Mouse (Mus musculus) embryonic facial prominence, embryonic 15.5 days (tissue): ENCODE data around the gene Slc38a8. TPM values are rescaled to one million over a fixed set of nuclear protein-coding genes. Genes with fewer than 3 reads are reported as not detected.

ENCODE experiments used
- ATAC-seq: fragments of 200-750 bp; cut with Nextera tagmentation; 2 replicates; pipeline ENCODE4 v1.8.0; 2017; ENCODE audit warnings: low read depth, moderate TSS enrichment; ENCODE audit not compliant: insufficient number of reproducible peaks, low FRiP score, low TSS enrichment
- H3K27ac ChIP-seq: fragments of 300-500 bp; sonication (generic); replicated peaks from 2 replicates; pipeline ENCODE4 v1.5.1; 2015; ENCODE audit warnings: mild to moderate bottlenecking, inconsistent platforms
- H3K27me3 ChIP-seq: fragments of 300-500 bp; sonication (generic); 2 replicates; pipeline ENCODE4 v1.6.1; 2015; ENCODE audit warnings: inconsistent platforms
- H3K36me3 ChIP-seq: fragments of 300-500 bp; sonication (generic); 2 replicates; pipeline ENCODE4 v1.6.1; 2015; ENCODE audit warnings: mild to moderate bottlenecking, inconsistent platforms
- H3K4me1 ChIP-seq: fragments of 300-500 bp; sonication (generic); 2 replicates; pipeline ENCODE4 v1.6.1; 2015; ENCODE audit warnings: inconsistent platforms
- H3K4me2 ChIP-seq: fragments of 300-500 bp; sonication (generic); replicated peaks from 2 replicates; pipeline ENCODE4 v1.6.1; 2015; ENCODE audit warnings: mild to moderate bottlenecking, inconsistent platforms
- H3K4me3 ChIP-seq: fragments of 300-500 bp; sonication (generic); replicated peaks from 2 replicates; pipeline ENCODE4 v1.5.1; 2015; ENCODE audit warnings: mild to moderate bottlenecking, inconsistent platforms
- H3K9ac ChIP-seq: fragments of 300-500 bp; sonication (generic); 2 replicates; pipeline ENCODE4 v1.6.1; 2015; ENCODE audit warnings: inconsistent platforms
- H3K9me3 ChIP-seq: fragments of 300-500 bp; sonication (generic); replicated peaks from 2 replicates; pipeline ENCODE4 v1.6.1; 2016; ENCODE audit warnings: inconsistent platforms
- WGBS: fragments of 180-500 bp; shearing (Covaris S2); methylation state at CpG from one replicate; pipeline ENCODE4 v1.1.7; 2015; 5-methylcytosine and 5-hydroxymethylcytosine counted together
- polyA plus RNA-seq: library from polyadenylated mRNA; unstranded; fragments of >200 nt; fragmentation: Nextera tagmentation; extraction: Ambion mirVana; gene quantifications from 2 replicates; pipeline ENCODE4 v1.2.1, GENCODE M21; 2015

Gene Slc38a8
- polyA plus RNA-seq, 1 experiment from 2014 or later = 0.09 TPM

DNA sequence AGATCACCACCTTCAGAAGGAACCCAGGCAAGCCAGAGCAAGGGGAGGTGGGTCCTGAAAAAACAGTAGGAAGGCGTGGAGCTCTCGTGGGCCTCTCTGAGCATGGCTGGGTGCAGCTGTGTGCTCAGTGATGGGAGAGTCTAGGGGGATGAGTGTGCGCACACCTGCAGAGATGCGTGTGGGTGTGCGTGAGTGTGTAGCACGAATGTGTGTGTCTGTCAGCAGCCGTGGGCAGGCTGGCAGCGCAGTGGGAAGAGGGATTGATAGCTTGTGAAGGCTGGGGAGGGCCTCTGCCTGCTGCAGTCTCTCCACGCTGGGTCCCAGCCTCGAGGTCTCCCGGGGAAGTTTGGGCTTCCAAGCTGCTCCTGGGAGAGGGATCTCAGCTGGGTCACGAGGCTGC, 51.9 kb downstream of the Slc38a8 start:
- 66% methylated on average over 12 of the region's 12 CpGs for WGBS
- Histone ChIP-seq H3K27me3 (peaks cover 37% of the 10 kb centered on the region), H3K27ac (no peak overlapping the region), H3K9me3 (no peaks in the 10 kb centered on the region), H3K4me2 (no peak overlapping the region), H3K9ac (no peak overlapping the region), H3K4me1 (peaks cover 14% of the 10 kb centered on the region), H3K36me3 (no peaks in the 10 kb centered on the region), H3K4me3 (no peak overlapping the region)
- ATAC-seq = no peak

DNA sequence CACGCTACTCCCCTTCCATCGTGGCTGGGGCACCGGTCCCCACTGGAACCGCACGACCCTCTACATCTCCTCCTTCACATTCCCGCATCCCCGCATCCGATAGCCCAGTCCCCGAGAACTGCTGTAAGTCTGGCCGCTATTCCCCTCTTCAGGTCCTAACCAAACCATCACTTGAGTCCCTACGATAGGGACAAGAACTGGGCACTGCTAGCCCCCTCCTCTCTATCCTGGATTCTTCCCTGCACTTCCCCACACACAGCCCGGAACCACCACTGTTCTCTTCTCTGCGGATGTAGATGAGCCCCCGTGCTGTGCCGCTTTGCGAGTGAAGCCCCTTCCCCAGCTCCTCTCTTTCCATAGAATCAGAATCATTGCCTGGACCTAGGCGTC, 53.7 kb downstream of the Slc38a8 start:
- H3K9ac ChIP-seq = no peak overlapping the region
- H3K4me2 ChIP-seq = peak overlapping the region; percentile 98
- peak overlapping the region; percentile 65 for H3K4me3 ChIP-seq
- no peaks in the 10 kb centered on the region for H3K36me3 ChIP-seq
- peaks cover 14% of the 10 kb centered on the region for H3K4me1 ChIP-seq
- no peak overlapping the region for H3K27ac ChIP-seq
- H3K27me3 ChIP-seq = peaks cover 37% of the 10 kb centered on the region
- 3% methylated on average over 17 of the region's 17 CpGs for WGBS
- no peak for ATAC-seq
- H3K9me3 ChIP-seq = no peaks in the 10 kb centered on the region

DNA sequence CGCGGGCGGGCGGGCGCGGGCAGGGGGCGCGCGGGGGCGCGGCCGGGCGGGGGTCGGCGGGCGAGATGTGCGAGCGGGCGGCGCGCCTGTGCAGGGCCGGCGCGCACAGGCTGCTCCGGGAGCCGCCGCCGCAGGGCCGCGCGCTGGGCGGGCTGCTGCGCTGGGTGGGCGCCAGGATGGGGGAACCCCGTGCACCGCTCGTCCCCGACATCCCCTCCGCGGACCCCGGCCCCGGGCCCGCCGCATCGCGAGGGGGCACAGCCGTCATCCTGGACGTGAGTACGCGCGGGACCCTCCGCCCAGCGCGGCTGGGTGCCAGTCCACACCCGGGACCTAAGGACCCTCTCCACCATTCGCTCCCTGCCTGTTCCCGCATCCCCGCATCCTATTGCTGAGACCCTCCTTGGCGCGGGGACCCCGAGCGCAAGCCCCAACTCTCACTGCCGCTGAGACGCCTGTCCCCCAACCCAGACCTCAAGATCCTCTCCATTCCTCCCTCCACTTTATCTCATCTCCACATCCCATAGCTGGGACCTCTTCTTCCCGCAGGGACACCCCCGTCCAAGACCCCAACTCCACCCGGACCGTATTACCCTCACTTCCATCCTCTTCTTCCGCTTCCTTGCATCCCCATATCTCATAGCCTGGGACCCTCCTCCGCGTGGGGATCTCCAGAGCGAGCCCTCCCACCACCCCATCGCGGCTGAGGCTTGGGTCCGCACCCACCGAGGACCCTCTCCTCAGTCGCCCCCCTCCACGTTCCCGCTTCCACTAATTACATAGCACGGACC, 54.3 kb downstream of the Slc38a8 start:
- H3K36me3 ChIP-seq = no peaks in the 10 kb centered on the region
- peaks cover 14% of the 10 kb centered on the region for H3K4me1 ChIP-seq
- H3K9me3 ChIP-seq = no peaks in the 10 kb centered on the region
- H3K4me2 ChIP-seq = peak overlapping the region; percentile 98
- peaks cover 37% of the 10 kb centered on the region for H3K27me3 ChIP-seq
- 0 out of 2 replicates have a peak, but pooled peaks have one; percentile 12 for ATAC-seq
- peak overlapping the region; percentile 50 for H3K9ac ChIP-seq
- under 1% methylated on average over 41 of the region's 80 CpGs for WGBS
- peak overlapping the region; percentile 65 for H3K4me3 ChIP-seq
- H3K27ac ChIP-seq = no peak overlapping the region

DNA sequence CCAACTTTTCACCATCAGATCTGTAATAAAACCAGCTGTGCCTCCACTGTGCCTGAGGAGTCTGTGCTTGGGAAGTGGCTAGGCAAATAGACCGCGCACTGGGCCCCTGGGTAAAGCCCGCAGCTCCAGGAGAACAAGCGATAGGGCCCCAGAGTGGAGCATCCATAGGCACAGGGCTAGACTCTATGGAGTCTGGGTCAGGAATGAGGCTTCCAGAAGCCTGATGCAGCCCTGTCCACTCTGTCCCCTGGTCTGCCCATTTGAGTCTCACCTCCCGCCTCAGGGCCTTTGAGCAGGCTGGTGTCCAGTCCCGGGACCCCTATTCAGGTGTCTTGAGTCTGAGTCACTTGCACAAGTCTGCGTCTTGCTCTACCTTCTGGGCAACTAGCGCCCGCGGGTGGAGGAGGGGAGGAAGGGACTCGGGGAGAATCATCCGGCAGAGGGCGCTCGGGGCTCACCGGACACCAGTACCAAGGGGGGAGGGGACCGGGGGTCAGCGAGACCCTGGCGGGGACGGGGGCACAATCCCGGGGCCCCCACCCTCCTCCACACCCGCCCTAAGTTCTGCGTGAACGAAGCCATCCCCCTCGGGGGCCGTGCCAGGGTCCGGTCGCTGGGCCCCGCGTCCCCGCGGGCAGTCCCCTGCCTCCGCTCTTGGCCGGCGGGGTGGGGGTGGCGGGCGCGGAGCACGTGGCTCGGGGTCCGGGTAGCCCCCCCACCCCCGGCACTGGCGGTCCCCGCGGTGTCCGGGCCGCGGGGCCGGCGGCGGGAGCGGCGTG, 55.1 kb downstream of the Slc38a8 start, which contains the start of gene Necab2:
TSS of gene Necab2 (plus strand) at position 509 of the 779 bp plus-strand sequence.
- Histone ChIP-seq H3K27ac (0 out of 2 replicates have a peak within 1 kb of the TSS, but pooled peaks have one; percentile 11), H3K4me1 (peaks cover 14% of the 10 kb centered on the region), H3K4me3 (peak within 1 kb of the TSS; percentile 65), H3K4me2 (peak within 1 kb of the TSS; percentile 98), H3K9me3 (no peaks in the 10 kb centered on the region), H3K36me3 (no peaks in the 10 kb centered on the region), H3K27me3 (peaks cover 37% of the 10 kb centered on the region), H3K9ac (peak within 1 kb of the TSS; percentile 50)
- WGBS = 2% methylated on average over 49 of the region's 52 CpGs
- no peak for ATAC-seq

DNA sequence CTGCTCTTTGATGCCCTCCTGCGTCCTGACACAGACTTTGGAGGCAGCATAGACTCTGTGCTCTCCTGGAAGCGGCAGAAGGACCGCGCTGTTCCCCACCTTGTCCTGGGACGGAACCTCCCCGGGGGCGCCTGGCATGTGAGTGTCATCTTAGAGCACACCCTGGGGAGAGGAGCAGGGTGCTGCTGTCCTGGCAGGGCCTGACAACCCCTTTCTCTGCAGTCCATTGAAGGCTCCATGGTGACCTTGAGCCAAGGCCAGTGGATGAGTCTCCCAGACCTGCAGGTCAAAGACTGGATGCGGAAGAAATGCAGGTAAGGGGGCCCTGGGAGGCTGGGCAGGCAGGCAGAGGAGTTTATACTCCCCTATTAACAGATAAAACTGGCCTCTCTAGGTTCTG, 58.5 kb downstream of the Slc38a8 start:
- H3K9me3 ChIP-seq = no peaks in the 10 kb centered on the region
- no peak overlapping the region for H3K27ac ChIP-seq
- H3K4me1 ChIP-seq = peaks cover 38% of the 10 kb centered on the region
- no peak for ATAC-seq
- H3K4me3 ChIP-seq = no peak overlapping the region
- H3K36me3 ChIP-seq = no peaks in the 10 kb centered on the region
- 96% methylated on average over 8 of the region's 8 CpGs for WGBS
- H3K9ac ChIP-seq = no peak overlapping the region
- H3K4me2 ChIP-seq = no peak overlapping the region
- H3K27me3 ChIP-seq = peaks cover 23% of the 10 kb centered on the region

DNA sequence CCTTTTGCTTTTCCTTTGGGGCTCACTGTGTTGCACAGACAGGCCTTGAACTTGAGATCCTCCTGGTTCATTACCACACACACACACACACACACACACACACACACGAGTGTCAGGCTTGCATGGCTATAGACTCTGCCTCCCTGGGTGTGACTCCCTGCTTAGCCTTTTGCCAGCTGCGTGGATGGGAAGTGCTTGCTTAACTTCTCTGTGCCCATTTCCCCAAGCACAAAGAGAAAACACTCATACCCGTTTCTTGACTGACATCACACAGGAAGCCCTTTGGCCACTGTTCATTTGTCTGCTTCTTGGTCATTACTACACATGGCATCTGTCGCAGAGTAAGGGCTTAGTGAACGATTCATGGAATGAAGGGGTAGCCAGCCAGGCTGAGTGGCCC, 59.5 kb downstream of the Slc38a8 start:
- peaks cover 14% of the 10 kb centered on the region for H3K27me3 ChIP-seq
- ATAC-seq = no peak
- H3K9ac ChIP-seq = no peak overlapping the region
- peaks cover 33% of the 10 kb centered on the region for H3K4me1 ChIP-seq
- H3K4me3 ChIP-seq = no peak overlapping the region
- H3K27ac ChIP-seq = no peak overlapping the region
- no peak overlapping the region for H3K4me2 ChIP-seq
- H3K36me3 ChIP-seq = no peaks in the 10 kb centered on the region
- H3K9me3 ChIP-seq = no peaks in the 10 kb centered on the region
- 60% methylated on average over 5 of the region's 5 CpGs for WGBS

DNA sequence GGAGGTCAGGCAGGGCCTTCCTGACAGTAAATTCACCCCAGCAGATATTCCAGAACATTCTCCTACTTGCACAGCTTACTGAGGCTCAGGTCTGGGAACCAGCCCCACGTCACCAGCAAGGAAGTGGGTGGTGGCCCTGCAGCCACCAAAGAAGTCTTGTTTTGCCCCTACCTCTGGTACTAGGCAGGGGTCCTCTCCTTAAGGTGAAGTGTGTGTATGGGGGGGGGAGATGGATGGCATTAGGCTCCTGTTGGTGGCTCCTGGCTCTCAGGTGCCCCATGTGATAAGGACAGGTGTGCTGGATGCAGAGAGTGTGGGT, 60.6 kb downstream of the Slc38a8 start:
- no peaks in the 10 kb centered on the region for H3K9me3 ChIP-seq
- H3K27me3 ChIP-seq = peaks cover 8% of the 10 kb centered on the region; the same call in 1 of the 2 replicates
- no peak overlapping the region for H3K9ac ChIP-seq
- 0 out of 2 replicates have a peak, but pooled peaks have one; percentile 8 for ATAC-seq
- peak overlapping the region; percentile 25; the same call in 1 of the 2 replicates for H3K4me2 ChIP-seq
- no peaks in the 10 kb centered on the region for H3K36me3 ChIP-seq
- peaks cover 29% of the 10 kb centered on the region for H3K4me1 ChIP-seq
- 40% methylated on average over 1 of the region's 1 CpGs for WGBS
- H3K4me3 ChIP-seq = no peak overlapping the region
- peak overlapping the region; percentile 55; the same call in 1 of the 2 replicates for H3K27ac ChIP-seq

DNA sequence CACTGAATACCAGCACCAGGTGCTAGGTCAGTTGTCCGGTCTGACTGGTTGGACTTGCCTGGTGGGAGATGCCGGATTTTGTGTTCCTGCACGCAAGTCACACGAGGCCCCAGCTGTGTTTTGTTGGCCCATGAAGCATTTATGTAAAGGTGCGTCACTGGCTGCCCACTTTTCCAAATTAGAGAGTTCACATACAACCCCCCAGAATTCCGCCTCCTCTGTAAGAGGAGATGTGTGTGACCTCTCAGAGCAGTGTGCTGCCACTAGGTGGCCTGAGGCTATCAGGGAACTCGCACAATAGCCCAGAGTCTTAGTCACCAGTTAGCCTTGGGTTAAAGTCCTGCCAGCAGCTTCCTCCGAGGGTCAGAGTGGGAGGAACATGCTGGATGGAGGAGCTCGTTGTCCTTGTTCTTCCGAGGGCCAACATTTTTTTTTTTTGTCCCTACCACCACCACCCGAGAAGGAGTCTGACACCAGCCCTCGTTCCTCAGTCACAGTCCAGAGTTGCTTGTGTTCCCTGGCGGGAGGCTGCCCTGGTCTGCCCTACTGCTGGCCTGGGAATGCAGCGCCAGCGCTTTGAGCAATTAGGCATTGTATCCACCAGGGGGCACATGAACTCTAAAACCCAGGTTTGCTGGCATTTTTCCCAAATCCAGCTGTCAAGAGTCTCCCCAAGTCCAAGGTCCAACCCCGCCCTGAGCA, 61.1 kb downstream of the Slc38a8 start:
- no peaks in the 10 kb centered on the region for H3K9me3 ChIP-seq
- no peak overlapping the region for H3K9ac ChIP-seq
- WGBS = 13% methylated on average over 16 of the region's 16 CpGs
- peak overlapping the region; percentile 25; the same call in 1 of the 2 replicates for H3K4me2 ChIP-seq
- no peaks in the 10 kb centered on the region for H3K36me3 ChIP-seq
- peak; percentile 12; the same call in 1 of the 2 replicates for ATAC-seq
- peaks cover 5% of the 10 kb centered on the region; the same call in 1 of the 2 replicates for H3K27me3 ChIP-seq
- peak overlapping the region; percentile 55 for H3K27ac ChIP-seq
- no peak overlapping the region for H3K4me3 ChIP-seq
- H3K4me1 ChIP-seq = peaks cover 29% of the 10 kb centered on the region

DNA sequence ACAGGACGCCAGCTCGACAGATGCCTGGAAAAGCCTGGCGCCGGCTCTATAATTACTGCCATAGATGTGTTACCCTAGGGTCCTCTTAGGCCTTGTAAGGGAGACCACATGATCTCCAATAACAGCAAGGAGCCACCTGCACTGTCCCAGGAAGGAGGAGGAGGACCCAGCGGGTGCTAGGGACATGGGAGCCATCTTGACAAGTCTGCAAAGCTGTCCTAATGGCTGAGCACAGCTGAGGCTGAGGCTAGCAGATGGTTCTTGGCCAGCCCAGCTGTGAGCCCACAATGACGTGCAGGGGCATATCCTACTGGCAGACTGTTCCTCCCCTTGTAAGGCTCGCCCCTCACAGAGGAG, 61.6 kb downstream of the Slc38a8 start:
- no peak overlapping the region for H3K4me3 ChIP-seq
- 41% methylated on average over 7 of the region's 7 CpGs for WGBS
- H3K9me3 ChIP-seq = no peaks in the 10 kb centered on the region
- 0 out of 2 replicates have a peak overlapping the region, but pooled peaks have one; percentile 25 for H3K4me2 ChIP-seq
- H3K36me3 ChIP-seq = no peaks in the 10 kb centered on the region
- no peaks in the 10 kb centered on the region for H3K27me3 ChIP-seq
- H3K9ac ChIP-seq = no peak overlapping the region
- H3K4me1 ChIP-seq = peaks cover 29% of the 10 kb centered on the region
- peak overlapping the region; percentile 55 for H3K27ac ChIP-seq
- ATAC-seq = peak; percentile 39

DNA sequence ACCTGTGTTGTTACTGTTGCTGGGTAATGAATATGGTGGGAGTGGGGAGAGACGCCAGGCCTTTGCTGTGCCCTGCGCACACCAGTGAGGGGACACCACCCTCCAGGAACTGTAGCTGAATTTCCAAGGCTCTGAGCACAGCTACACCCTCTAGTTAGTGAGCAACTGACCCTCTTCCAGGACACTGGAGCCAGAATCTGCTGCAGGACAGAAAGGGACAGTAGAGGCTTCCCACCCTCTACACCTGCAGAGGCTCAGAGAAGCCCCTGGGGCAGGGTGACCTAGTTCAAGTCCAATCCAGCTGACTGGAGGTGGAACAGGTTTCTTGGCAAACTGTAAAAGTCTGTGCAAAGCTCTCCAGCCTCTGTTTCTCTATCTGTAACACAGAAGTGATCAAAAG, 62.1 kb downstream of the Slc38a8 start:
- Histone ChIP-seq H3K4me2 (no peak overlapping the region), H3K36me3 (no peaks in the 10 kb centered on the region), H3K9ac (no peak overlapping the region), H3K4me3 (no peak overlapping the region), H3K9me3 (no peaks in the 10 kb centered on the region), H3K27ac (peak overlapping the region; percentile 55), H3K4me1 (peaks cover 29% of the 10 kb centered on the region), H3K27me3 (no peaks in the 10 kb centered on the region)
- WGBS = 85% methylated on average over 2 of the region's 2 CpGs
- ATAC-seq = no peak

DNA sequence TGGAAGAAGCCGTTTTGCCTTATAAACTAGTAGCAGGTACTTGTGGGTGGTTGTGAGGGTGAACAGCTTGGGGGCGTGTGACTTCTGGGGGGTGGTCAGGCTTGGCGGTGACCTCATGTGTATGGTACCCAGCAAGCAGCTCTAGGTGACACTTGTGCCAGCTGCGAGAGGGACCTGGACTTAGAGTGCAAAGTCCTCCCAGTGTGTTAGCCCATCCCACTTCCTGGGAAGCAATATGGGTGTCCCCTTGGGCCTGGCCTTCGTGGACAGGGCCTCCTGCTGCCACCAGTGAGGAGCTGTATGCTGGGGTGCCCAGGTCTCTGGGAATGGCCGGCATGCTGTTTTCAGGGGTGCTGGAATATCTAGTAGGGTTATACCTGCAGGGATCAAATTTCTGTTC, 62.6 kb downstream of the Slc38a8 start:
- ATAC-seq = no peak

More for the DNA sequence above, 62.6 kb downstream of the Slc38a8 start:
- no peaks in the 10 kb centered on the region for H3K9me3 ChIP-seq
- H3K36me3 ChIP-seq = no peaks in the 10 kb centered on the region
- no peak overlapping the region for H3K4me3 ChIP-seq
- no peak overlapping the region for H3K4me2 ChIP-seq
- no peaks in the 10 kb centered on the region for H3K27me3 ChIP-seq
- no peak overlapping the region for H3K27ac ChIP-seq
- 78% methylated on average over 6 of the region's 6 CpGs for WGBS
- no peak overlapping the region for H3K9ac ChIP-seq
- H3K4me1 ChIP-seq = peaks cover 29% of the 10 kb centered on the region
